Mouse (Mus musculus) hematopoietic stem cell, adult 5-6 weeks (primary cell): ENCODE data around the gene Ufsp1. TPM values are rescaled to one million over a fixed set of nuclear protein-coding genes. Genes with fewer than 3 reads are reported as not detected.
"Not testable (repeated sequence)": the region's sequence is repeated elsewhere in the genome, so short reads cannot be mapped to it uniquely, and the experiment has no call there.

Source experiments
- ATAC-seq, 2 experiments: fragments of 125-278 bp in 1 of 2; replicated peaks in 1 of 2; 2 replicates each; pipeline ENCODE4 v1.8.0; 2016 to 2017; ENCODE audit warnings: inconsistent platforms in 2 of 2, mild to moderate bottlenecking in 2 of 2, moderate number of reproducible peaks in 2 of 2, low read depth in 1 of 2, moderate TSS enrichment in 1 of 2; ENCODE audit not compliant: low FRiP score in 2 of 2, poor library complexity in 2 of 2, severe bottlenecking in 2 of 2, insufficient read depth in 1 of 2, low TSS enrichment in 1 of 2
- total RNA-seq: library from RNA; stranded (forward); fragments of 172-1452, 232-1000 nt; gene quantifications from 2 replicates; pipeline ENCODE4 v1.2.3, GENCODE M21; 2017

Gene Ufsp1
- 0.94 and 3.6 TPM in 2 replicates for total RNA-seq

- peak; percentile 85 to 86 for ATAC-seq
Observed at GRCm38 (mm10) chr5:137293839-137294743, at the start of gene Ufsp1. Ufsp1 (plus strand) TSS chr5:137294629.

GRCm38 (mm10) chr5:137263897-137264720, 30.3 kb upstream of the Ufsp1 start:
- ATAC-seq, result peak; percentile 58 to 83

- ATAC-seq, result no peak
Observed at GRCm38 (mm10) chr5:137264787-137265186, 29.6 kb upstream of the Ufsp1 start.

- peak; percentile 19 to 23; a peak in 2 of 4 replicates for ATAC-seq
Observed at GRCm38 (mm10) chr5:137268131-137268910, 26.1 kb upstream of the Ufsp1 start.

- ATAC-seq, result peak; percentile 59 to 72; a peak in 2 of 4 replicates
Observed at GRCm38 (mm10) chr5:137277360-137278342, 16.8 kb upstream of the Ufsp1 start.

GRCm38 (mm10) chr5:137284411-137284810, 10.0 kb upstream of the Ufsp1 start:
- not testable (repeated sequence) for ATAC-seq

- no peak for ATAC-seq
Observed at GRCm38 (mm10) chr5:137285045-137285444, 9.4 kb upstream of the Ufsp1 start.

GRCm38 (mm10) chr5:137285986-137286385, 8.4 kb upstream of the Ufsp1 start:
- no peak for ATAC-seq

- ATAC-seq, result peak; percentile 67
Observed at GRCm38 (mm10) chr5:137286655-137287031, 7.8 kb upstream of the Ufsp1 start.

GRCm38 (mm10) chr5:137287032-137287952, 7.1 kb upstream of the Ufsp1 start, which contains the start of gene Ache:
Ache (plus strand) TSS chr5:137287519.
- ATAC-seq, result no peak

- ATAC-seq, result no peak
Observed at GRCm38 (mm10) chr5:137287953-137288743, 6.3 kb upstream of the Ufsp1 start.

GRCm38 (mm10) chr5:137288999-137289470, 5.4 kb upstream of the Ufsp1 start:
- ATAC-seq, result peak; percentile 9 to 19; a peak in 1 of 4 replicates

GRCm38 (mm10) chr5:137289591-137290365, 4.7 kb upstream of the Ufsp1 start:
- no peak; a peak in 1 of 4 replicates for ATAC-seq

GRCm38 (mm10) chr5:137290677-137291076, 3.8 kb upstream of the Ufsp1 start:
- peak in 1 of 2 experiments; percentile 19; a peak in 1 of 4 replicates for ATAC-seq
